Mouse (Mus musculus): ENCODE measurements around the gene Iars2.

Iars2 gene

GRCm38 (mm10) chr1:185279288-185279687, 49.9 kb downstream of the Iars2 start:
- CTCF ChIA-PET: no interaction called here

- CTCF ChIA-PET: no interaction called here
Observed at GRCm38 (mm10) chr1:185277022-185277421, 52.2 kb downstream of the Iars2 start.

GRCm38 (mm10) chr1:185275976-185276375, 53.2 kb downstream of the Iars2 start:
- CTCF ChIA-PET: no interaction called here

- CTCF ChIA-PET: interaction anchor here (0.7 kb wide), 1 partner anchor 72 kb away, joined by 3 read pairs; no protein-coding TSS in a partner anchor
Observed at GRCm38 (mm10) chr1:185274819-185275545, 54.2 kb downstream of the Iars2 start.

- CTCF ChIA-PET: no interaction called here
Observed at GRCm38 (mm10) chr1:185271373-185271772, 57.8 kb downstream of the Iars2 start.

GRCm38 (mm10) chr1:185270403-185271097, 58.6 kb downstream of the Iars2 start:
- CTCF ChIA-PET: no interaction called here

- CTCF ChIA-PET: no interaction called here
Observed at GRCm38 (mm10) chr1:185268675-185269074, 60.5 kb downstream of the Iars2 start.

GRCm38 (mm10) chr1:185262565-185262964, 66.6 kb downstream of the Iars2 start:
- CTCF ChIA-PET: interaction anchor here (0.6 kb wide), 1 partner anchor 59 kb away, joined by 3 read pairs; the partner anchor contains the start of gene Rab3gap2

GRCm38 (mm10) chr1:185256753-185257152, 72.4 kb downstream of the Iars2 start:
- CTCF ChIA-PET: no interaction called here

GRCm38 (mm10) chr1:185255336-185255735, 73.9 kb downstream of the Iars2 start:
- CTCF ChIA-PET: no interaction called here

- CTCF ChIA-PET: no interaction called here
Observed at GRCm38 (mm10) chr1:185253140-185253892, 75.9 kb downstream of the Iars2 start.

GRCm38 (mm10) chr1:185252351-185252750, 76.8 kb downstream of the Iars2 start:
- CTCF ChIA-PET: no interaction called here

- CTCF ChIA-PET: no interaction called here
Observed at GRCm38 (mm10) chr1:185248728-185249127, 80.5 kb downstream of the Iars2 start.

GRCm38 (mm10) chr1:185247429-185248085, 81.6 kb downstream of the Iars2 start:
- CTCF ChIA-PET: no interaction called here

GRCm38 (mm10) chr1:185245456-185245855, 83.7 kb downstream of the Iars2 start:
- CTCF ChIA-PET: no interaction called here

GRCm38 (mm10) chr1:185243013-185243412, 86.2 kb downstream of the Iars2 start:
- CTCF ChIA-PET: no interaction called here

GRCm38 (mm10) chr1:185236530-185236929, 92.7 kb downstream of the Iars2 start:
- CTCF ChIA-PET: no interaction called here

- CTCF ChIA-PET: no interaction called here
Observed at GRCm38 (mm10) chr1:185235837-185236236, 93.4 kb downstream of the Iars2 start.

Measured in spleen, embryonic (tissue).